Mouse (Mus musculus) myocyte (in vitro differentiated cells): ENCODE measurements around the gene Tcirg1. TPM values are rescaled to one million over a fixed set of nuclear protein-coding genes. Genes with fewer than 3 reads are reported as not detected.
A peak's percentile ranks its signal among the peaks of the same experiment; 100 is the strongest.

Source experiments
- H3K27me3 ChIP-seq: one replicate; pipeline ENCODE4 v1.6.1; 2011; ENCODE audit not compliant: control insufficient read depth, insufficient read depth, insufficient read length
- H3K36me3 ChIP-seq: one replicate; pipeline ENCODE4 v1.6.1; 2011; ENCODE audit not compliant: control insufficient read depth, insufficient read depth
- H3K4me2 ChIP-seq: one replicate; pipeline ENCODE4 v1.6.1; 2011; ENCODE audit warnings: low read depth, control low read depth
- H3K4me3 ChIP-seq: one replicate; pipeline ENCODE4 v1.5.1; 2011; ENCODE audit warnings: mild to moderate bottlenecking, control low read depth, moderate library complexity
- H3K79me2 ChIP-seq: one replicate; pipeline ENCODE4 v1.6.1; 2011; ENCODE audit not compliant: control insufficient read depth, insufficient read depth
- H3ac ChIP-seq: one replicate; pipeline ENCODE4 v1.6.1; 2011; ENCODE audit not compliant: control insufficient read depth, insufficient read length
- CEBPB ChIP-seq: IDR thresholded peaks from 2 replicates; pipeline ENCODE4 v1.6.1; 2011; ENCODE audit warnings: mild to moderate bottlenecking, moderate library complexity; ENCODE audit not compliant: poor library complexity, insufficient read depth, severe bottlenecking
- E2F4 ChIP-seq: IDR thresholded peaks from one replicate; pipeline ENCODE4 v1.6.1; 2011; ENCODE audit warnings: mild to moderate bottlenecking, control low read depth, moderate library complexity; ENCODE audit not compliant: insufficient read depth
- MAX ChIP-seq: IDR thresholded peaks from one replicate; pipeline ENCODE4 v1.6.1; 2011; ENCODE audit warnings: low read depth, mild to moderate bottlenecking, control low read depth
- MYOD1 ChIP-seq, 3 experiments: IDR thresholded peaks; one replicate each; pipeline ENCODE4 v1.6.1; 2011; ENCODE audit warnings: control low read depth in 2 of 3, low read depth in 2 of 3, mild to moderate bottlenecking in 2 of 3, moderate library complexity in 1 of 3; ENCODE audit not compliant: insufficient read length in 2 of 3, control insufficient read depth in 1 of 3
- MYOG ChIP-seq, 3 experiments: IDR thresholded peaks; one replicate each; pipeline ENCODE4 v1.6.1; 2011; ENCODE audit warnings: control low read depth in 2 of 3, low read depth in 2 of 3, mild to moderate bottlenecking in 2 of 3; ENCODE audit not compliant: insufficient read length in 2 of 3, control insufficient read depth in 1 of 3, insufficient read depth in 1 of 3
- POLR2A ChIP-seq: IDR thresholded peaks from one replicate; pipeline ENCODE4 v1.6.1; 2011; ENCODE audit warnings: low read depth, mild to moderate bottlenecking, control low read depth, moderate library complexity; ENCODE audit not compliant: insufficient read length
- POLR2AphosphoS2 ChIP-seq: IDR thresholded peaks from one replicate; pipeline ENCODE4 v1.6.1; 2011; ENCODE audit warnings: low read depth, control low read depth; ENCODE audit not compliant: insufficient read length
- REST ChIP-seq: IDR thresholded peaks from one replicate; pipeline ENCODE4 v1.6.1; 2011; ENCODE audit warnings: mild to moderate bottlenecking, control low read depth, moderate library complexity; ENCODE audit not compliant: insufficient read depth, insufficient read length
- SRF ChIP-seq: IDR thresholded peaks from one replicate; pipeline ENCODE4 v1.6.1; 2011; ENCODE audit warnings: low read depth; ENCODE audit not compliant: control insufficient read depth, insufficient read length
- TCF12 ChIP-seq: IDR thresholded peaks from one replicate; pipeline ENCODE4 v1.6.1; 2011; ENCODE audit warnings: mild to moderate bottlenecking, control low read depth; ENCODE audit not compliant: poor library complexity, insufficient read depth, severe bottlenecking
- TCF3 ChIP-seq: IDR thresholded peaks from one replicate; pipeline ENCODE4 v1.6.1; 2011; ENCODE audit warnings: low read depth, control low read depth; ENCODE audit not compliant: insufficient read length
- USF1 ChIP-seq: IDR thresholded peaks from one replicate; pipeline ENCODE4 v1.6.1; 2011; ENCODE audit warnings: low read depth, mild to moderate bottlenecking, control low read depth, moderate library complexity
- polyA plus RNA-seq: library from polyadenylated mRNA; unstranded; fragments of >200 nt; fragmentation: generic; extraction: Trizol; gene quantifications from one replicate; pipeline ENCODE4 v1.2.1, GENCODE M21; 2012; ENCODE audit warnings: missing spikeins

Tcirg1 gene
- polyA plus RNA-seq, 1 experiment = 50.9 TPM

DNA sequence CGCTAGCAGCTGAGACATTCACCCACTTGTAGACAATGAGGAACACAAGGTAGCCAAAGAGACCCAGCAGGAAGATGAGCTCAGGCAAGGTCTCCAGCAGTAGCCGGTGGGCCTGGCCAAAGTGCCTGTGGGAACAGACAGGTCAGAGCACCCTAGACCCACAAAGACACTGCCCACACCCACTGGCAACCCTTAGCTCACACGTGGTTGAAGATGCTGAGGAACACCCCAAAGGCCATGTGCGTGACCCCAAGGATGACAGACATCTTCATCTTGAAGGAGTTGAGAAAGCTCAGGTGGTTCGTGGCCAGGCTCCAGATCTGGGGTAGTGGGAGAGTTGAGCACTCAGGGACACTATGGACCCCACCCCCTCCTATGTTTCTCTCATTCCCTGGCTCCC is 9.4 kb downstream of the Tcirg1 start:
- TF ChIP-seq MYOD1 (IDR thresholded peaks at IDR 0.05; ENCODE audit: control insufficient read depth in 1 of 3, insufficient read length in 2 of 3, low read depth in 2 of 3) (no peak), POLR2AphosphoS2 (peak; percentile 75), POLR2A (peak; percentile 1)
- Histone ChIP-seq H3K36me3 (peaks cover 74% of the 10 kb centered on the region), H3K4me3 (no peak overlapping the region), H3K4me2 (no peak overlapping the region), H3K27me3 (no peaks in the 10 kb centered on the region), H3ac (no peak overlapping the region), H3K79me2 (peaks cover under 1% of the 10 kb centered on the region)

DNA sequence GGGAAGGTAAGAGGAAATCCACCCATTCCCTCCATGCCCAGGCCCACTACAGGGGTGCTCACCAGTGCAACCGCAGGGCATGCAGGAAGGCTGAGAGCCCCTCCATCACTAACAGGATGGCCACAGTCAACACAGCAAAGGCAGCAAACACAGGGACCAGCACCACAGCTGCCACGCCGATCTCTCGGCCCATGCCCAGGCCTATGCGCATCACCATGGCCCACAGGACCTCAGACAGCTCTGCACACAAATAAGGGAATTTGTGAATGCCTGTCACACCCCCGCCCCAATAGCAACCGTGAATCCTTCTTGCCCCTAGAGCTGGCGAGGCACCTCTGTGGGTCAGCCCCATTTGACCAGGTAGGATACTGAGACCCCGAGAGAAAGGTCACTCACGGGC is 10.7 kb downstream of the Tcirg1 start:
- TF ChIP-seq CEBPB (no peak), POLR2AphosphoS2 (peak; percentile 93), REST (no peak), TCF12 (no peak), SRF (no peak), POLR2A (peak; percentile 44), MYOD1 (IDR thresholded peaks at IDR 0.05; ENCODE audit: control insufficient read depth in 1 of 3, insufficient read length in 2 of 3, low read depth in 2 of 3) (no peak), USF1 (no peak), MAX (no peak), TCF3 (no peak), MYOG (IDR thresholded peaks at IDR 0.05; ENCODE audit: control insufficient read depth in 1 of 3, insufficient read depth in 1 of 3, insufficient read length in 2 of 3, low read depth in 2 of 3) (no peak), E2F4 (no peak)

DNA sequence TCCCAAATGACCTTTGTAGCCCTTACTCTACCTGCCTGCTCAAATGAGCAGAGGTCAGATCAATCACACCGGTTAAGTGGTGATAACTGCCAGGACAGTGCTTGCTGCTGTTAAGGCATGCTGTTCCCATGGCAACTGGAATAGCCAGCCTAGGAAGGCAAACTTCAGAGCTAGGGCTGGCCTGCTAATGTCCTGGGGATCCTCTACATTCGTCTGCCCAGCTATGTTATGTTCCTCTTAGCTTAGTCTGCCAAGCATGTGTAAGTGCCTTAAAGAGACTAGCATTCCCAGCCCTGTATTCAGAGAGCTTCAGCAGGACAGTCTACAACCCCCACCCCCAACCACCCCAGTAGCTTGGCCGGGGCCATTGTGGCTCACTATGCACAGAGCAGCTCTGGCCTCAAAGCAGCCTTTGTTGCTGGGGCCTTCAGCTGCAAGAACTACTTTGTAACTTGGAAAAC is 11.7 kb downstream of the Tcirg1 start:
- H3K79me2 ChIP-seq = no peaks in the 10 kb centered on the region

More for the DNA sequence above, 10.7 kb downstream of the Tcirg1 start:
- H3ac ChIP-seq = no peak overlapping the region
- no peak overlapping the region for H3K4me3 ChIP-seq
- no peaks in the 10 kb centered on the region for H3K27me3 ChIP-seq
- H3K4me2 ChIP-seq = no peak overlapping the region
- no peaks in the 10 kb centered on the region for H3K79me2 ChIP-seq
- H3K36me3 ChIP-seq = peaks cover 77% of the 10 kb centered on the region

DNA sequence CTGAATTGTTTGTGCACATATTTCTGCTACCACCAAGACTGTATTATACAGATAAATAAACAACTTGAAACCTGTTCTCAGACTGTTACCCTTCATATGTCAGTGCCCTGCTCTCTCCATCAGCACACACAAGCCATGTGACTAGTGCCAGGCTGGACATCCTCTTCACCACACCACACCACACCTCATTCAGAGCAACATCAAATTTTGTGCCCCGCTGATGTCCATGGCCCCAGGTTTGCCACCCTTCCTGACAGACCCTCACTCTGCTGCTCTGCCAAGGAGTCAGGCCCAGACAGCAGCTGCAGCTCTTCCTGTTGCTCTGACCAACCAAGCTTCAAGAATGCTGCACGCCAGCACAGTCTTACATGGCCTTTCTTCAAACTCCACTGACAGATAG is 12.6 kb downstream of the Tcirg1 start:
- peaks cover 84% of the 10 kb centered on the region for H3K36me3 ChIP-seq
- no peak overlapping the region for H3K4me2 ChIP-seq
- no peaks in the 10 kb centered on the region for H3K27me3 ChIP-seq
- H3ac ChIP-seq = no peak overlapping the region
- no peak overlapping the region for H3K4me3 ChIP-seq
- no peaks in the 10 kb centered on the region for H3K79me2 ChIP-seq
- TF ChIP-seq POLR2A (peak; percentile 32), E2F4 (no peak), MYOD1 (IDR thresholded peaks at IDR 0.05; ENCODE audit: control insufficient read depth in 1 of 3, insufficient read length in 2 of 3, low read depth in 2 of 3) (no peak), CEBPB (no peak), TCF3 (no peak), USF1 (no peak), REST (no peak), MYOG (IDR thresholded peaks at IDR 0.05; ENCODE audit: control insufficient read depth in 1 of 3, insufficient read depth in 1 of 3, insufficient read length in 2 of 3, low read depth in 2 of 3) (no peak), MAX (no peak), POLR2AphosphoS2 (peak; percentile 75)

More for the DNA sequence above, 11.7 kb downstream of the Tcirg1 start:
- TF ChIP-seq TCF3 = no peak
- no peak for TF ChIP-seq REST
- TF ChIP-seq MYOD1 (IDR thresholded peaks at IDR 0.05; ENCODE audit: control insufficient read depth in 1 of 3, insufficient read length in 2 of 3, low read depth in 2 of 3) = no peak
- no peak for TF ChIP-seq MAX
- TF ChIP-seq SRF = no peak
- TF ChIP-seq MYOG (IDR thresholded peaks at IDR 0.05; ENCODE audit: control insufficient read depth in 1 of 3, insufficient read depth in 1 of 3, insufficient read length in 2 of 3, low read depth in 2 of 3) = no peak
- TF ChIP-seq POLR2AphosphoS2 = peak; percentile 71
- no peak overlapping the region for H3K4me2 ChIP-seq
- no peaks in the 10 kb centered on the region for H3K27me3 ChIP-seq
- H3K4me3 ChIP-seq = no peak overlapping the region
- peaks cover 84% of the 10 kb centered on the region for H3K36me3 ChIP-seq
- no peak overlapping the region for H3ac ChIP-seq

DNA sequence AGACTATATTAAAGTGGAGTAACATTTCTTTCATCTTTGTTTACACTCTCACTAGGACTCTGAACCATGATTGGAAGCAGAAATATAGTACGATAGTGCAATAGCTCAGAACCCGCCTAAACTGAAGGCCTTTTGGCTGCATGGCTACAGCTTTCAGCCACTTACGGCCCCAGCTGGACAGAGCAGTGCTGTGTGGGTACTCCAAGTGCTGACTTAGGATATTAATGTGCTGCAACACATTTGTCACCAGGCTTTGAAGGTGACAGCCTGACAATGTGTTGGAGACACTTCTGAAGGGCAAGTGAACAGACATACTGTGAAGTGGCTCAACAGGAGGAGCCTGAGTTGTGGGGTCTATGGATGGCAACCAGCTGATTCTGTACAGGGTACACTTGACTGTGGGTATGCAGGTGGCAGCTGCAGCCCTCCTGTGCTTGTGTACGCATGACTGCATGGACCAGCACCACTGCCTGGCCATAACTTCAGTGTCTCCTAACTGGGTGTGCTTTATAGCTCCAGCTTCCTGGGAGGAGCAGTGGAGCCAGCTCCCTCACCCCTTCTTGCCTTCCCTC is 13.3 kb downstream of the Tcirg1 start:
- Histone ChIP-seq H3K27me3 (no peaks in the 10 kb centered on the region), H3ac (no peak overlapping the region), H3K79me2 (no peaks in the 10 kb centered on the region), H3K4me2 (no peak overlapping the region), H3K4me3 (no peak overlapping the region), H3K36me3 (peaks cover 84% of the 10 kb centered on the region)
- peak; percentile 95 for TF ChIP-seq POLR2AphosphoS2
- no peak for TF ChIP-seq USF1
- TF ChIP-seq SRF = no peak
- TF ChIP-seq POLR2A = no peak
